Mouse (Mus musculus): ENCODE measurements at regions not wholly inside any gene's neighbourhood (a gene's known extent, or its start where the extent isn't known, plus 50 kb on each side); places are given as distances from the start of the nearest gene placed in this dataset.
A peak's percentile ranks its signal among the peaks of the same experiment; 100 is the strongest.

GRCm38 (mm10) chr1:154117346-154117687 is 83.7 kb upstream of the Zfp648 start:
- no peak for DNase-seq (ENCODE audit: low read depth, low spot score)

GRCm38 (mm10) chr1:154117688-154118373 is 83.2 kb upstream of the Zfp648 start:
- DNase-seq (ENCODE audit: low read depth, low spot score), result no peak

- DNase-seq (ENCODE audit: low read depth, low spot score), result peak; percentile 72
Measured at GRCm38 (mm10) chr1:154118374-154119004, 82.5 kb upstream of the Zfp648 start.

GRCm38 (mm10) chr1:154119611-154120010 is 81.4 kb upstream of the Zfp648 start:
- DNase-seq (ENCODE audit: low read depth, low spot score), result no peak

GRCm38 (mm10) chr1:154120693-154121092 is 80.3 kb upstream of the Zfp648 start:
- DNase-seq (ENCODE audit: low read depth, low spot score), result no peak

- no peak for DNase-seq (ENCODE audit: low read depth, low spot score)
Measured at GRCm38 (mm10) chr1:154124981-154125380, 76.0 kb upstream of the Zfp648 start.

- no peak for DNase-seq (ENCODE audit: low read depth, low spot score)
Measured at GRCm38 (mm10) chr1:154126487-154126886, 74.5 kb upstream of the Zfp648 start.

- DNase-seq (ENCODE audit: low read depth, low spot score), result no peak
Measured at GRCm38 (mm10) chr1:154139488-154139887, 61.5 kb upstream of the Zfp648 start.

GRCm38 (mm10) chr1:154143691-154144090 is 57.3 kb upstream of the Zfp648 start:
- no peak for DNase-seq (ENCODE audit: low read depth, low spot score)

- no peak for DNase-seq (ENCODE audit: low read depth, low spot score)
Measured at GRCm38 (mm10) chr1:154147001-154147571, 53.9 kb upstream of the Zfp648 start.

- no peak for DNase-seq (ENCODE audit: low read depth, low spot score)
Measured at GRCm38 (mm10) chr1:154148948-154149347, 52.0 kb upstream of the Zfp648 start.

GRCm38 (mm10) chr1:154149431-154150143 is 51.4 kb upstream of the Zfp648 start:
- DNase-seq (ENCODE audit: low read depth, low spot score), result no peak

GRCm38 (mm10) chr1:154150167-154150851 is 50.7 kb upstream of the Zfp648 start:
- peak; percentile 28 for DNase-seq (ENCODE audit: low read depth, low spot score)
